Mouse (Mus musculus) adrenal gland, adult 18-20 months (tissue): ENCODE measurements around the gene Tph2. TPM values are rescaled to one million over a fixed set of nuclear protein-coding genes. Genes with fewer than 3 reads are reported as not detected.
"Not testable (repeated sequence)": the region's sequence is repeated elsewhere in the genome, so short reads cannot be mapped to it uniquely, and the experiment has no call there.

Experiments used
- DNase-seq, 2 experiments: peaks; one replicate each; pipeline ENCODE4 v3.0.0; 2021 to 2022; ENCODE audit warnings: low spot score in 2 of 2
- long read RNA-seq, 2 experiments: library from polyadenylated mRNA; stranded (forward); transcript quantifications; one replicate each; pipeline ENCODE4 v2.0.0; 2021
- total RNA-seq, 2 experiments: library from RNA; stranded (reverse); gene quantifications; 1 replicate in 1 of 2; 2 replicates in 1 of 2; pipeline ENCODE4 v1.2.3; 2021

Gene Tph2
- not detected for total RNA-seq
- long read RNA-seq, experiment 1, result 0 reads
- long read RNA-seq, experiment 2, result 0 reads

DNA sequence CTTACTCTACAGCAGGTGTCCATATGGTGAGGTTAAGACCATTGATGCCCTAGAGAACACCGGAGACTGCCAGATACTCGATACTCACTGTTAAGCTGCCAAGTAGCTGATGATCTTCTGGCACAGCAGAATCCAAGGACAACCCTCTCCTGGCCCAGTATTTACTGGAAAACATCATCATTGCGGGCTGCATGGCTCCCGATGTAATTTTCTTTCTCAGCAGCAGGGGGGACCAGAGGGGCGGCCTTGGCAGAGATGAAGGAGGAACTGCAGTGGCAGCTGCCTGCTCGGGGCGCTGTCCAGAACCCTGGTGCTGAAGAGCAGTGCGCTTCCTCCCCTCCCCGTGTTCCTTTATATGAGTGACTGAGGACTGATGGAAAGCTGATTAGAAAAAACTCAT, at the start of gene Tph2:
TSS of gene Tph2 (minus strand) at position 326 of the 400 bp plus-strand sequence.
- DNase-seq, result peak; percentile 54 to 61

DNA sequence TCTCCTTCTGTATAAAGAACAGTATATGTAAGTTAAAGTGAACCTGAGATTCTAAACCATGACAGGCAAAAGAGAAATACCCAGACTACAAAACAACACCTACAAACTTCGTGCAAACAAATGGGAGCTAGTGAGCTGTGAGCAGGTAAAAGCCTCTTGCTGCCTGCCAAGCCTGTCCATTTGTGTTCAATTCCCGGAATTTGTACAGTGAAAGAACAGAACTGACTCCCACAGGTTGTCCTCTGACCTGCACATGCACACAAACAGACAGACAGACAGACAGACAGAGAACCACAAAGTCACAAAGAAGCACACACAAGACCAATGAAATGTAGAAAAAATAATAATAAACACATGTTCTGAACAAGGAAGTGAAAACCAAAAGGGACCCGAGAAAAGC, 49.0 kb upstream of the Tph2 start:
- no peak for DNase-seq

GRCm38 (mm10) chr10:115232513-115232912, 47.7 kb upstream of the Tph2 start:
- no peak for DNase-seq

GRCm38 (mm10) chr10:115229023-115229422, 44.2 kb upstream of the Tph2 start:
- no peak for DNase-seq

GRCm38 (mm10) chr10:115226586-115226985, 41.8 kb upstream of the Tph2 start:
- DNase-seq, result no peak

GRCm38 (mm10) chr10:115223845-115224244, 39.0 kb upstream of the Tph2 start:
- no peak for DNase-seq

DNA sequence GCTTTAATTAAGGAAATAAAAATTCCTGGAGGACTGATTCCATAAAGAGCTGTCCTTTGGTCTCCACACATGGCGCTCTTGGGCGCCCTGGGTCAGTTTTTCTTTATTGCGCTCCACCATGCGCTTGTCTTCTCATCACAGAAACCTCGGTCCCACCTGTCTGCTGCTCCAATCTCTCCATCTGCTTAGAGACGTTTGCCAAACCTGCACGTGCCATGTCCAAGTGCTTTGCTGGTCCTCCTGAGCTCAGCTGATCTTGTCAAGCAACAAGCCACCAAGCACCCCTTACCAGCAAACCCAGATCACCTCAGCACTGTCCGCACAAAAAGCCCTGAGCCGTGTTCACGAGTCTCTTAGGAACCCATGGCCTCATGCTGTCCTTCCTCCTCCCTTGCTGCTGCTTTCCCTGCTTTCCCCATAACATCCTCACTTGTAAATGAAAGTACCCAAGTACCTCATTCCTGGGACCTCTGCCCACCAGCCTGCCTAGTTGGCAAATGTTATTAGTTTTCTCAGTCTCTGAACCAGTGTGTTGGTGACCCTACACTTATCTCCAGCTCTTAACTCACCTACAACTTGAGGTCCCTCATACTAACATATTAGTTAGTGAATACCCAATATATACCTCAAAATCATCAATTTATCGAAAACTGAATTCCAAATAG, 28.2 kb upstream of the Tph2 start:
- no peak for DNase-seq

DNA sequence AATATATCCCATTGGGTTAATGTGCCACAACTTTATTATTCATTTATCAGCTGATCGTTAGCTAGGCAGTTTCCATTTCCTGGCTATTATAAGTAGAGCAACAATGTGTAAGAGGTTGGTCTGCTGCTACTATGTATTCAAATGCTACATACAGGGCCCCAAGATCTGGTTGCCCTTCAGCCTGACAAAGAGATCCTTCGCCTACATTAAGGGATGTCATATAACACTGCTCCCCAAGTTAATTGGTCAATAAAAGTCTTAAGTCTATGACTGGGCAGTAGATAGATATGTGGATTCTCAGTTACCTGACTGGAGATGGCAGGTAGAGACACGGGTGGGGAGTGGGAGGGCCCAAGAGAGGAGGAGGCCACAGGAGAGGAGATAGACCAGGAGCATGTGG, 21.0 kb upstream of the Tph2 start:
- DNase-seq, result no peak

- no peak for DNase-seq
Observed at GRCm38 (mm10) chr10:115205284-115205683, 20.5 kb upstream of the Tph2 start.

DNA sequence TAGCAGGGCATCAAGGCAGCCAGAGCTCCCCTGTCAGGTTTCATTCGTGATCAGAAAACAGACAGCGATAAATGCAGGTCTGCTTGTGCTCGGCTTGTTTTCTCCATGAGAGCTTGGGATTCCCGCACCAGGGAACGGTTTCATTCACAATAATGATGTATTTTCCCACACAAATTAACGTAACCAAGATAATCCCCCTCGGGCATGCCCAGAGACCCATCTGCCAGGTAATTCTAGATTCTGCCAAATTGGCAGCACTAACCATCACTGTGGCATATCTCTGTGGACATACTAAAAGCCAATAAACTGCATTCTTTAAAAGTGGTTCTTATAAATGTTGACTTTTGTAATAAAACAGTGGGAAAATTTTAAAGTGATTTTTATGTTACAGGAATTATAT, 6.4 kb upstream of the Tph2 start:
- DNase-seq, result no peak

DNA sequence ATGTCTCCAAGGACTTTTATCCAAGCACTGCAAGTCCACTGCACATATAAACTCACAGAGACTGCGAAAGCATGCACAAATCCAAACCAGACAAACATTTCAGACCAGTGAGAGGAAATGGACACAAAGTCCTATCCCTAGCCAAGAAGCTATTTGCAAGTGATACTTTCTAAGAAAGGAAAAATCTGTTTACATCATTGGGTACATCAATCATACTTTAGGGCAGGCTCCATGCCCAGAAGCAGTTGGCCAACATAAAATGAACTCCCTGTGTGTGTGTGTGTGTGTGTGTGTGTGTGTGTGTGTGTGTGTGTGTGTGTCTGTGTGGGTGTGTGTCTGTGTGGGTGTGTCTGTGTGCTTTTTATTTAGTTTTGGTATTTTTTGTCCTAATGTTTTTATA, 2.6 kb upstream of the Tph2 start:
- DNase-seq, result no peak

GRCm38 (mm10) chr10:115181034-115181433, 3.8 kb downstream of the Tph2 start:
- no peak for DNase-seq

GRCm38 (mm10) chr10:115178019-115178418, 6.8 kb downstream of the Tph2 start:
- not testable (repeated sequence) for DNase-seq

- DNase-seq, result no peak
Observed at GRCm38 (mm10) chr10:115175591-115175991, 9.2 kb downstream of the Tph2 start.

GRCm38 (mm10) chr10:115173336-115173735, 11.5 kb downstream of the Tph2 start:
- DNase-seq, result no peak

DNA sequence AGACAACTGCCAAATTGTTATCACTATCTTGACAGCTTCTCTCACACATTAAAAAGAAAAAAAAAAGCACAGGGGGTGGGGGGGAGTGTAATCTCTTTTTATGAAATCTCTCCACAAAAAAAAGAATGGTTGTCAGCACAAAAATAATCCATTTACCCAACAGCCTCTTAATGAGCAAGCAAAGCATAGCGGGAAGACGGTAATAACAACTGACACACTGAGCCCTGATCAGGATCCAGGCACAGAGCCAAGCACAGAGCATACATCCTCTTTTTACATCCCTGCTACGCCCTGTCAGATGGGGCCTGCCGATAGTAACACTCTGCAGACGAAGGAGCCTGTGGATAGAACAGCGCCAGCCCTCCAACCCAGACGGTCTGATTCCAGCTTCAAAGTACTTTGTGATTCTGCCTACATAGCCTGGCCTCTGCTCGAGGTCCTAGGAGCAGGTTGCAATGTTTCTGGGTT, 13.4 kb downstream of the Tph2 start:
- DNase-seq, result no peak

GRCm38 (mm10) chr10:115170496-115171350, 14.1 kb downstream of the Tph2 start:
- no peak for DNase-seq

DNA sequence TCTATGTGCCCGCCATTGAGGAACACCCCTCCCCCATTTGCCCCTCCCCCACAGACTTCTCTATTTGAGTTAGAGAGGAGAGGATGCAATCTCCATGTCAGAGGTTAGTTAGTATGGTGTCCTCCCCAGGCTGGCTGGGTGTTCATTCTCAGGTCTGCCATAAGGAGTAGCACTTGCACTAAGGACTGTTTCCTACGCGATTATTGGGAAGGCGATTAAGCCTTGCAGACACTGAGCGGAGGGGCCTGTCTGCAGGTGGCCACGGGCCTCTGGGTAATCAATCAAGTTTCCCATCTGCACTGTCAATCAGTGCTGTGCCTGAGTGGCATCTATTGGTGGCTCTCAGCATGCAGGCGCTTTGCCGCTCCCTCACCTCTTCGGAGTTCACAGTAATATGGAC, 15.4 kb downstream of the Tph2 start:
- no peak for DNase-seq

DNA sequence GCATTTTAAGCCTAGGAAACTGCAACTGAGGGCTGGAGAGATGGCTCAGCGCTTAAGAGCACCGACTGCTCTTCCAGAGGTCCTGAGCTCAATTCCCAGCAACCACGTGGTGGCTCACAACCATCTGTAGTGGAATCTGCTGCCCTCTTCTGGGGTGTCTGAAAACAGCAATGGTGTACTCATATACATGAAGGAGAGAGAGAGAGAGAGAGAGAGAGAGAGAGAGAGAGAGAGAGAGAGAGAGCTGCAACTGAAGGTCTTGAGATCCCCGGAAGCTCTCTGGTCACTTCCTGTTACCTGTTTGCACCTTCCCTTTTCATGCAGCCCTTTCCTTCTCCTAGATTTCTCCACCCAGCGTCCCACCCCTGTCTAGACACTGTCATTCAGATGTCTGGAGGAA, 24.5 kb downstream of the Tph2 start:
- no peak for DNase-seq

GRCm38 (mm10) chr10:115147308-115147707, 37.5 kb downstream of the Tph2 start:
- no peak for DNase-seq

DNA sequence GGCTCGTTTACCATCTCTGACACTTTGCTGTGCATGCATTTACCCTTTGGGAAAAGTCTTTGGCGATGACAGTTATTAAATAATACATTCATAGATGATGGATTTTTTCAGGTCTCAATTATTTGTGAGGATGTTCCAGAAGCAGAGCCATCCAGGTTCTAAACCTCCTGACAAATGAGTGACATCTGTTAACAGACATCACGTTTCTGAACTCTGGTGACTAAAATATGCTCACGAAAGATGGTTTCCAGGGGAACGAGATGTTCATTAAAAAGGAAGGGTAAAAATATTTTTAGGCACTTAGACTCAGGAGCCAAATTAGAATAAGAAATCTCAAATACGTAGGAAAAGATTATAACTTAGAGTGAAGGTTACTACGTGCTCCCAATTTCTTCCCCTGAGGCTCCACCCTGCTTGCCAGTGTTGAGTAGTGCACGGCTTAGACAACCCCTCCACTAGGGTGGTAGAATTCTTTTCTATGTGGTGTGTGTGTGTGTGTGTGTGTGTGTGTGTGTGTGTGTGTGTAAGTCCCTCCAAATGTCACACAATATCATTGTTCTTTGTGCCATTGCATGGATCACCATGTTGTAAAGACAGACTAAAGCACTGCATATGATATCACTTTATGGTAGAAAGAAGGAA, 38.4 kb downstream of the Tph2 start:
- no peak for DNase-seq

DNA sequence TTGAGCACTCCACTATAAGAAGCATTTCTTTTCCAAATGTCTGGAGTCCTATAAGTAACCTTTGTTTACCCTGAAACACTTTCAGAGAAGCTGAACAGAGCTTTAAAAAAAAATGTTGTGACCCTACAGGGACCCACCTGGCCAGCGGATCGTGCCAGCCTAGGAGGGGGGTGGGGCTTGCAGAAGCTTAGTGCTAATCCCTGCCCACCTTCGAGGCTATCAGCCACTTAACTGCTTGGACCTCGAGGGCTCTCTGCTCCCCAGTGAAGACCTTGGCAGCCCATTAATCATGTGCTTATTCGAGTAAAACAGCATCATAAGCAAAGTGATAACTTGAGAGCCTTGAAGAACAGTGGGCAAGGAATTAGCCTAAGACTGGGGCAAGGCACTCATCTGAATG, 40.3 kb downstream of the Tph2 start:
- DNase-seq, result no peak
